Mouse (Mus musculus) hindbrain, embryonic 11.5 days (tissue): ENCODE data around the gene Ankdd1a. TPM values are rescaled to one million over a fixed set of nuclear protein-coding genes. Genes with fewer than 3 reads are reported as not detected.

Experiments
- ATAC-seq: fragments of 200-750 bp; cut with Nextera tagmentation; 2 replicates; pipeline ENCODE4 v1.8.0; 2017; ENCODE audit warnings: mild to moderate bottlenecking, moderate TSS enrichment, moderate library complexity; ENCODE audit not compliant: low FRiP score
- DNase-seq: peaks from one replicate; pipeline ENCODE4 v3.0.0-alpha.2; 2015; ENCODE audit warnings: low spot score
- H3K27ac ChIP-seq: fragments of 300-500 bp; sonication (generic); 2 replicates; pipeline ENCODE4 v1.5.1; 2014; ENCODE audit warnings: mild to moderate bottlenecking, low read depth, low read length
- H3K27me3 ChIP-seq: fragments of 300-500 bp; sonication (generic); 2 replicates; pipeline ENCODE4 v1.6.1; 2014; ENCODE audit warnings: mild to moderate bottlenecking, low read length, moderate library complexity, mixed read lengths; ENCODE audit not compliant: control insufficient read depth, insufficient read depth
- H3K36me3 ChIP-seq: fragments of 300-500 bp; sonication (generic); 2 replicates; pipeline ENCODE4 v1.6.1; 2014; ENCODE audit warnings: mild to moderate bottlenecking, low read length, moderate library complexity, mixed read lengths; ENCODE audit not compliant: control insufficient read depth, insufficient read depth
- H3K4me1 ChIP-seq: fragments of 300-500 bp; sonication (generic); replicated peaks from 2 replicates; pipeline ENCODE4 v1.6.1; 2014; ENCODE audit warnings: low read length, mixed read lengths; ENCODE audit not compliant: control insufficient read depth, insufficient read depth
- H3K4me2 ChIP-seq: fragments of 300-500 bp; sonication (generic); replicated peaks from 2 replicates; pipeline ENCODE4 v1.6.1; 2014; ENCODE audit warnings: mild to moderate bottlenecking, low read depth, low read length
- H3K4me3 ChIP-seq: fragments of 300-500 bp; sonication (generic); 2 replicates; pipeline ENCODE4 v1.5.1; 2014; ENCODE audit warnings: low read depth, low read length
- H3K9ac ChIP-seq: fragments of 300-500 bp; sonication (generic); 2 replicates; pipeline ENCODE4 v1.6.1; 2014; ENCODE audit warnings: low read depth, low read length
- H3K9me3 ChIP-seq: fragments of 300-500 bp; sonication (generic); 2 replicates; pipeline ENCODE4 v1.6.1; 2016; ENCODE audit warnings: low read length; ENCODE audit not compliant: control insufficient read depth
- WGBS: fragments of 180-500 bp; shearing (Covaris S2); extraction: QIAGEN DNeasy Blood & Tissue Kit; methylation state at CpG from one replicate; pipeline ENCODE4 v1.1.7; 2014; 5-methylcytosine and 5-hydroxymethylcytosine counted together
- polyA plus RNA-seq: library from polyadenylated mRNA; unstranded; fragments of >200 nt; fragmentation: Nextera tagmentation; extraction: Ambion mirVana; gene quantifications from 2 replicates; pipeline ENCODE4 v1.2.1, GENCODE M21; 2014

Ankdd1a gene
- polyA plus RNA-seq, 1 experiment from 2014 or later: 0.71 TPM

- no peak overlapping the region for H3K4me2 ChIP-seq
- peaks cover 6% of the 10 kb centered on the region for H3K4me1 ChIP-seq
- no peak for DNase-seq
- no peak overlapping the region for H3K9ac ChIP-seq
- H3K27me3 ChIP-seq: no peaks in the 10 kb centered on the region
- H3K36me3 ChIP-seq: no peaks in the 10 kb centered on the region
- H3K27ac ChIP-seq: no peak overlapping the region
- 91% methylated on average over 2 of the region's 2 CpGs for WGBS
- ATAC-seq: no peak
- no peaks in the 10 kb centered on the region for H3K9me3 ChIP-seq
- H3K4me3 ChIP-seq: no peak overlapping the region
Measured at GRCm38 (mm10) chr9:65465241-65465640, 54.8 kb downstream of the Ankdd1a start.

- H3K4me3 ChIP-seq: no peak overlapping the region
Measured at GRCm38 (mm10) chr9:65464161-65464560, 55.8 kb downstream of the Ankdd1a start.

GRCm38 (mm10) chr9:65462544-65462943 lies 57.4 kb downstream of the Ankdd1a start:
- Histone ChIP-seq H3K27me3 (no peaks in the 10 kb centered on the region), H3K27ac (no peak overlapping the region), H3K9ac (no peak overlapping the region), H3K4me1 (peaks cover 7% of the 10 kb centered on the region), H3K36me3 (no peaks in the 10 kb centered on the region), H3K9me3 (no peaks in the 10 kb centered on the region), H3K4me2 (no peak overlapping the region), H3K4me3 (no peak overlapping the region)
- WGBS: 84% methylated on average over 5 of the region's 5 CpGs
- ATAC-seq: no peak
- no peak for DNase-seq

More at GRCm38 (mm10) chr9:65464161-65464560, 55.8 kb downstream of the Ankdd1a start:
- no peak overlapping the region for H3K27ac ChIP-seq
- no peak overlapping the region for H3K4me2 ChIP-seq
- 96% methylated on average over 6 of the region's 6 CpGs for WGBS
- peaks cover 7% of the 10 kb centered on the region for H3K4me1 ChIP-seq
- no peak for ATAC-seq
- no peaks in the 10 kb centered on the region for H3K36me3 ChIP-seq
- DNase-seq: no peak
- no peaks in the 10 kb centered on the region for H3K9me3 ChIP-seq
- H3K9ac ChIP-seq: no peak overlapping the region
- no peaks in the 10 kb centered on the region for H3K27me3 ChIP-seq

GRCm38 (mm10) chr9:65460732-65461442 lies 59.1 kb downstream of the Ankdd1a start, which contains the start of gene Spg21:
TSS of gene Spg21 (plus strand) at chr9:65460947.
- peak; percentile 98 for ATAC-seq
- Histone ChIP-seq H3K4me2 (peak within 1 kb of the TSS; percentile 57), H3K9ac (peak within 1 kb of the TSS; percentile 83), H3K36me3 (no peaks in the 10 kb centered on the region), H3K4me1 (peaks cover 7% of the 10 kb centered on the region), H3K9me3 (no peaks in the 10 kb centered on the region), H3K4me3 (peak within 1 kb of the TSS; percentile 81), H3K27ac (peak within 1 kb of the TSS; percentile 81), H3K27me3 (no peaks in the 10 kb centered on the region)
- under 1% methylated on average over 53 of the region's 53 CpGs for WGBS
- peak; percentile 98 for DNase-seq

GRCm38 (mm10) chr9:65460198-65460597 lies 59.8 kb downstream of the Ankdd1a start:
- Histone ChIP-seq H3K27ac (peak overlapping the region; percentile 81), H3K4me3 (no peak overlapping the region), H3K4me1 (peaks cover 7% of the 10 kb centered on the region), H3K9ac (no peak overlapping the region), H3K27me3 (no peaks in the 10 kb centered on the region), H3K36me3 (no peaks in the 10 kb centered on the region), H3K9me3 (no peaks in the 10 kb centered on the region), H3K4me2 (peak overlapping the region; percentile 57)
- WGBS: 37% methylated on average over 3 of the region's 3 CpGs
- ATAC-seq (peak; percentile 38), DNase-seq (no peak)

GRCm38 (mm10) chr9:65458975-65459374 lies 61.0 kb downstream of the Ankdd1a start:
- no peak for DNase-seq
- Histone ChIP-seq H3K9ac (no peak overlapping the region), H3K9me3 (no peaks in the 10 kb centered on the region), H3K27ac (no peak overlapping the region), H3K4me1 (peaks cover 7% of the 10 kb centered on the region), H3K27me3 (no peaks in the 10 kb centered on the region), H3K4me3 (no peak overlapping the region), H3K36me3 (no peaks in the 10 kb centered on the region), H3K4me2 (no peak overlapping the region)
- 91% methylated on average over 2 of the region's 2 CpGs for WGBS
- ATAC-seq: no peak

GRCm38 (mm10) chr9:65447951-65448350 lies 72.0 kb downstream of the Ankdd1a start:
- Histone ChIP-seq H3K4me3 (no peak overlapping the region), H3K27ac (no peak overlapping the region), H3K4me2 (no peak overlapping the region), H3K4me1 (no peaks in the 10 kb centered on the region), H3K9ac (no peak overlapping the region), H3K27me3 (no peaks in the 10 kb centered on the region), H3K36me3 (0 out of 2 replicates have a peak, but pooled peaks cover 3% of the 10 kb centered on the region), H3K9me3 (no peaks in the 10 kb centered on the region)
- WGBS: 88% methylated on average over 6 of the region's 6 CpGs
- ATAC-seq: no peak
- no peak for DNase-seq

- Histone ChIP-seq H3K4me2 (no peak overlapping the region), H3K4me3 (no peak overlapping the region), H3K27ac (no peak overlapping the region), H3K36me3 (0 out of 2 replicates have a peak, but pooled peaks cover 3% of the 10 kb centered on the region), H3K9ac (no peak overlapping the region), H3K27me3 (no peaks in the 10 kb centered on the region), H3K4me1 (no peaks in the 10 kb centered on the region), H3K9me3 (no peaks in the 10 kb centered on the region)
- ATAC-seq: no peak
- 94% methylated on average over 4 of the region's 4 CpGs for WGBS
- no peak for DNase-seq
Measured at GRCm38 (mm10) chr9:65444692-65445091, 75.3 kb downstream of the Ankdd1a start.
